Mouse (Mus musculus): ENCODE data around the gene Alg5. TPM values are rescaled to one million over a fixed set of nuclear protein-coding genes. Genes with fewer than 3 reads are reported as not detected.
"Not testable (repeated sequence)": the region's sequence is repeated elsewhere in the genome, so short reads cannot be mapped to it uniquely, and the experiment has no call there.

Alg5 gene
- polyA plus RNA-seq, 1 experiment from 2014 or later = 45.9 TPM

DNA sequence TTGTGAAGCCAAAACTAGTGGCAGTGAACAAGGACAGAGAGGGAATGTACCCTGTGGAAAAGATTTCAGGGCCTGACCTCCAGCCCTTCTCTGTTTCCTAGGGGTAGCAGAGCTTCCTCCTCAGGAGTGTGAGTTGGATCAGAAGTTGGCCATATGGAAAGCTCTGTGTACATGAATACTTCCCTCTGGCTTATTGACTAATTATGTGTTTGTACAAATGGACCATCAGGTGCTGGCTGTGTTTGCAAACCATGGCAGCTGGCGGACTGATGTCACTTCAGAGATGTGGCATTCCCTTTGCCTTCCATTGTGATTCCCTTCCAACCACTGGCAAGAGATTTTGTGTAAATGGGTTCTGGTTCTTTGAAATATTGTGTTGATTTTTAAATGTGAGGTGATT, 25.9 kb downstream of the Alg5 start:
- Histone ChIP-seq H3K27ac (replicated peaks; ENCODE audit: low read depth, low read length) (no peak overlapping the region), H3K36me3 (replicated peaks; ENCODE audit: control insufficient read depth, insufficient read depth, low read depth, low read length) (no peaks in the 10 kb centered on the region), H3K4me1 (ENCODE audit: control insufficient read depth, insufficient read depth, low read length) (no peaks in the 10 kb centered on the region), H3K9me3 (replicated peaks; ENCODE audit: control insufficient read depth, low read length) (no peaks in the 10 kb centered on the region), H3K4me2 (ENCODE audit: low read depth, low read length) (no peak overlapping the region), H3K9ac (replicated peaks; ENCODE audit: low read length) (no peak overlapping the region), H3K27me3 (ENCODE audit: control insufficient read depth, insufficient read depth, low read length) (no peaks in the 10 kb centered on the region), H3K4me3 (ENCODE audit: low read depth, low read length) (no peak overlapping the region)
- DNase-seq (ENCODE audit: low spot score) (no peak), ATAC-seq (replicated peaks; ENCODE audit: insufficient number of reproducible peaks, low FRiP score, low TSS enrichment, low read depth) (no peak)
- 81% methylated on average over 1 of the region's 1 CpGs for WGBS

- H3K36me3 ChIP-seq (replicated peaks; ENCODE audit: control insufficient read depth, insufficient read depth, low read depth, low read length) = no peaks in the 10 kb centered on the region
- H3K27me3 ChIP-seq (ENCODE audit: control insufficient read depth, insufficient read depth, low read length) = no peaks in the 10 kb centered on the region
- H3K4me2 ChIP-seq (ENCODE audit: low read depth, low read length) = peak overlapping the region; percentile 21
- DNase-seq (ENCODE audit: low spot score) (peak; percentile 23), ATAC-seq (replicated peaks; ENCODE audit: insufficient number of reproducible peaks, low FRiP score, low TSS enrichment, low read depth) (peak; percentile 42; the same call in 1 of the 2 replicates)
- no peak overlapping the region for H3K27ac ChIP-seq (replicated peaks; ENCODE audit: low read depth, low read length)
- peak overlapping the region; percentile 13; the same call in 1 of the 2 replicates for H3K9ac ChIP-seq (replicated peaks; ENCODE audit: low read length)
- 0 out of 2 replicates have a peak overlapping the region, but pooled peaks have one; percentile 12 for H3K4me3 ChIP-seq (ENCODE audit: low read depth, low read length)
- H3K9me3 ChIP-seq (replicated peaks; ENCODE audit: control insufficient read depth, low read length) = no peaks in the 10 kb centered on the region
- H3K4me1 ChIP-seq (ENCODE audit: control insufficient read depth, insufficient read depth, low read length) = no peaks in the 10 kb centered on the region
- WGBS = 65% methylated on average over 18 of the region's 18 CpGs
Measured at GRCm38 (mm10) chr3:54764418-54764817, 29.1 kb downstream of the Alg5 start.

GRCm38 (mm10) chr3:54765521-54765920, 30.2 kb downstream of the Alg5 start:
- not testable (repeated sequence) for DNase-seq (ENCODE audit: low spot score); H3K4me3 ChIP-seq (ENCODE audit: low read depth, low read length); H3K36me3 ChIP-seq (replicated peaks; ENCODE audit: control insufficient read depth, insufficient read depth, low read depth, low read length); H3K9me3 ChIP-seq (replicated peaks; ENCODE audit: control insufficient read depth, low read length); ATAC-seq (replicated peaks; ENCODE audit: insufficient number of reproducible peaks, low FRiP score, low TSS enrichment, low read depth); H3K4me2 ChIP-seq (ENCODE audit: low read depth, low read length); H3K27me3 ChIP-seq (ENCODE audit: control insufficient read depth, insufficient read depth, low read length); H3K4me1 ChIP-seq (ENCODE audit: control insufficient read depth, insufficient read depth, low read length); H3K27ac ChIP-seq (replicated peaks; ENCODE audit: low read depth, low read length); H3K9ac ChIP-seq (replicated peaks; ENCODE audit: low read length)
- 84% methylated on average over 6 of the region's 6 CpGs for WGBS

DNA sequence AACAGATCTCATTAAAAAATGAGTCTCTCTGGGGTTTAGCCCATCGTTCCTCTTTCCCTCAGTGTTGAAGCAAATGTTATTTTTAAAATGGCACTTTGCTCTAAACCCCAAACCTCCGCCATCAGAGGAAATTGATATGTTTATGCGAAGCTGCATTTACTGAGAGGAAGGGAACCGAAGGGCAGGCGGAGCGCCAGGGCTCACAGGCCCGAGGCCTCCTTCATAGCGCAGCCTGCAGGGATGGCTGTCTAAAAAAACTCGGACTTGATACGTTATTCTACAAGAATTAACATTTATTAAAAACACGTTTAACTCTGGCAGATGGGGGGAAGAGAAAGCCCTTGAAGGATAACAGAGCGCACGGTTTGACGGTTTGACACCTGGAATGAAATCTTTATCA, 30.7 kb downstream of the Alg5 start:
- Histone ChIP-seq H3K9me3 (replicated peaks; ENCODE audit: control insufficient read depth, low read length) (no peaks in the 10 kb centered on the region), H3K9ac (replicated peaks; ENCODE audit: low read length) (no peak overlapping the region), H3K4me2 (ENCODE audit: low read depth, low read length) (no peak overlapping the region), H3K27ac (replicated peaks; ENCODE audit: low read depth, low read length) (no peak overlapping the region), H3K36me3 (replicated peaks; ENCODE audit: control insufficient read depth, insufficient read depth, low read depth, low read length) (no peaks in the 10 kb centered on the region), H3K4me3 (ENCODE audit: low read depth, low read length) (no peak overlapping the region), H3K27me3 (ENCODE audit: control insufficient read depth, insufficient read depth, low read length) (no peaks in the 10 kb centered on the region), H3K4me1 (ENCODE audit: control insufficient read depth, insufficient read depth, low read length) (no peaks in the 10 kb centered on the region)
- ATAC-seq (replicated peaks; ENCODE audit: insufficient number of reproducible peaks, low FRiP score, low TSS enrichment, low read depth) = no peak
- WGBS = 67% methylated on average over 14 of the region's 14 CpGs
- peak; percentile 33 for DNase-seq (ENCODE audit: low spot score)

GRCm38 (mm10) chr3:54766811-54767210, 31.5 kb downstream of the Alg5 start:
- no peaks in the 10 kb centered on the region for H3K9me3 ChIP-seq (replicated peaks; ENCODE audit: control insufficient read depth, low read length)
- no peak overlapping the region for H3K4me2 ChIP-seq (ENCODE audit: low read depth, low read length)
- no peaks in the 10 kb centered on the region for H3K4me1 ChIP-seq (ENCODE audit: control insufficient read depth, insufficient read depth, low read length)
- H3K4me3 ChIP-seq (ENCODE audit: low read depth, low read length) = no peak overlapping the region
- H3K9ac ChIP-seq (replicated peaks; ENCODE audit: low read length) = no peak overlapping the region
- WGBS = 81% methylated on average over 5 of the region's 5 CpGs
- H3K27ac ChIP-seq (replicated peaks; ENCODE audit: low read depth, low read length) = no peak overlapping the region
- H3K27me3 ChIP-seq (ENCODE audit: control insufficient read depth, insufficient read depth, low read length) = no peaks in the 10 kb centered on the region
- no peak for ATAC-seq (replicated peaks; ENCODE audit: insufficient number of reproducible peaks, low FRiP score, low TSS enrichment, low read depth)
- DNase-seq (ENCODE audit: low spot score) = no peak
- H3K36me3 ChIP-seq (replicated peaks; ENCODE audit: control insufficient read depth, insufficient read depth, low read depth, low read length) = no peaks in the 10 kb centered on the region

DNA sequence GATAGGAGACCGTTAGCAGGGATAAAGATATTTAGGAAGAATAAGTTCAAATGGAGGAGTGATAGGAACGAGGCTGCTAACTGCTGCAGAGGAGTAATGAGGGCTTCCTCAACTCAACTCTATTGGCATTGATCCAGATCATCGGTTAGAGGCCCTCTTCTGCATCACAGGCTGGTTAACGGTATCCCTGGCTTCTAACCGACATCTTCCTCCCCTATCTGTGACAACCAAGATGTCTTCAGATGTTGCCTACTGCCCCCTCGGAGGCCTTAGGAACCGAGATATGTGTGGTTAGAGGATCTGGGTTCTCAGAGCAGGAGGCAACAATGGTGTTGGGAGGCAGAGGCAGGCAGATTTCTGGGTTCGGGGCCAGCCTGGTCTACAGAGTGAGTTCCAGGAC, 33.3 kb downstream of the Alg5 start:
- ATAC-seq (replicated peaks; ENCODE audit: insufficient number of reproducible peaks, low FRiP score, low TSS enrichment, low read depth) (no peak), DNase-seq (ENCODE audit: low spot score) (no peak)
- H3K4me2 ChIP-seq (ENCODE audit: low read depth, low read length) = no peak overlapping the region
- no peaks in the 10 kb centered on the region for H3K9me3 ChIP-seq (replicated peaks; ENCODE audit: control insufficient read depth, low read length)
- no peak overlapping the region for H3K9ac ChIP-seq (replicated peaks; ENCODE audit: low read length)
- no peak overlapping the region for H3K27ac ChIP-seq (replicated peaks; ENCODE audit: low read depth, low read length)
- 93% methylated on average over 8 of the region's 8 CpGs for WGBS
- H3K36me3 ChIP-seq (replicated peaks; ENCODE audit: control insufficient read depth, insufficient read depth, low read depth, low read length) = no peaks in the 10 kb centered on the region
- no peaks in the 10 kb centered on the region for H3K27me3 ChIP-seq (ENCODE audit: control insufficient read depth, insufficient read depth, low read length)
- H3K4me1 ChIP-seq (ENCODE audit: control insufficient read depth, insufficient read depth, low read length) = no peaks in the 10 kb centered on the region
- H3K4me3 ChIP-seq (ENCODE audit: low read depth, low read length) = no peak overlapping the region

DNA sequence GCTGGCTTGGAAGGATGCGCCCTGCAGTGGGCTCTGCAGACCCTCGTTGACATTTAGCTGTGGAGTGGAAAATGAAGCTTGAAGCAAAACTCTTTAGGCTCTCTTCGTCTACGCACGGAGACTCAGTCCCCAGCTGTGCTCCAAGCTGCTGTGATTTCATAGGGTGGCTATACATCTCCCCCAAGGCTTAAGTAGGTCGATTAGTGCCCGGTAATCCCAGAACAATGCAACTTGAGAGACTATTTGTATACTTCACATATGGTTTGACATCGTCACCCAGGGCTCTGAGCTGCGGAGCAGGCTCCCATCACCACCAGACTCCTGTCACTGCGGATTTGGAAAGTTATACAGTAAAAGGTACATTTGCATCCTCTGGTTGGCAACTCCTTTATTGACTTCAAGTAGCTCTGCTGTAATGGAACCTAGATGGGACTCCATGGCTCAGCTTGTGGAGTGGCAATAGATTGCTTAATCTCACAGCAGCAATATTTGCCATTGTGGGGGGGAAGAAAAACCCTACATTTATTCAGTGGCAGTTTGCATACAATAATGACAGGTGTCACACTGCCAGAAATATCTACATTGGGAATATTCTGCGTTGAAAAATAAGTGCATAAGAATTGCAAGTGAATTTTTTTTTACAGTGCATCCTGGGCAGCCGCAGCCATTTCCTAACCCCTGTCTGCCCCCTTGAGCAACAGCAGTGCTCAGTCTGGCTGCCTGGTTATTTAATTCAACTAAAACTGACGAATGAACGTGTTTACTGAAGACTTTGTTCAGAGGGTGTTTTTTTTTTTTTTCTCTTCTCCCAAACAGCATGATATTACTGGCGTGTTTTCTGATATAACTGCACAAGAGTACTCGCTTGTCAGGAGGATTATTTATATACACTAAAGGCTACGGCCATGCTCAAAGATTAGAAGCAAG, 34.3 kb downstream of the Alg5 start:
- Histone ChIP-seq H3K4me1 (ENCODE audit: control insufficient read depth, insufficient read depth, low read length) (no peaks in the 10 kb centered on the region), H3K4me2 (ENCODE audit: low read depth, low read length) (no peak overlapping the region), H3K27me3 (ENCODE audit: control insufficient read depth, insufficient read depth, low read length) (no peaks in the 10 kb centered on the region), H3K36me3 (replicated peaks; ENCODE audit: control insufficient read depth, insufficient read depth, low read depth, low read length) (no peaks in the 10 kb centered on the region), H3K4me3 (ENCODE audit: low read depth, low read length) (no peak overlapping the region), H3K9ac (replicated peaks; ENCODE audit: low read length) (no peak overlapping the region), H3K9me3 (replicated peaks; ENCODE audit: control insufficient read depth, low read length) (no peaks in the 10 kb centered on the region), H3K27ac (replicated peaks; ENCODE audit: low read depth, low read length) (no peak overlapping the region)
- WGBS = 77% methylated on average over 17 of the region's 17 CpGs
- ATAC-seq (replicated peaks; ENCODE audit: insufficient number of reproducible peaks, low FRiP score, low TSS enrichment, low read depth) (no peak), DNase-seq (ENCODE audit: low spot score) (no peak)

DNA sequence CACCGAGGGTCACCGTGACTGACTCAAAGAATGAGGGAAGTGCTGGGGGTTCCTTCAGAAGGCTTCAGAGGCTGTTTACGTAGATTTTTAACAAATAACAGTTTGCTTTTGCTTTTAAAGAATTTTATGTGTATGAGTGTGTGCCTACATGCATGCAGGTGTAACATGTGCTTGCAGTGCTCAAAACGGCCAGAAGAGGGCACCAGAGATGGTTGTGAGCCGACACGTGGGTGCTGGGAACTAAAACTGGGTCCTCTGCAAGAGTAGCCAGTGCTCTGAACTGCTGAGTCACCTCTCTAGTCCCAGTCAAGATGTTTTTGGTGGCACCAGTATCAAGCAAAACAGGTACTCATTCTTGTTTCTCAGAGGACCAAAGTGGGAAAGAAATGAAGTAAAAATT, 38.3 kb downstream of the Alg5 start:
- ATAC-seq (replicated peaks; ENCODE audit: insufficient number of reproducible peaks, low FRiP score, low TSS enrichment, low read depth) (no peak), DNase-seq (ENCODE audit: low spot score) (no peak)
- Histone ChIP-seq H3K4me3 (ENCODE audit: low read depth, low read length) (no peak overlapping the region), H3K4me2 (ENCODE audit: low read depth, low read length) (no peak overlapping the region), H3K27ac (replicated peaks; ENCODE audit: low read depth, low read length) (no peak overlapping the region), H3K9ac (replicated peaks; ENCODE audit: low read length) (no peak overlapping the region), H3K9me3 (replicated peaks; ENCODE audit: control insufficient read depth, low read length) (no peaks in the 10 kb centered on the region), H3K36me3 (replicated peaks; ENCODE audit: control insufficient read depth, insufficient read depth, low read depth, low read length) (no peaks in the 10 kb centered on the region), H3K4me1 (ENCODE audit: control insufficient read depth, insufficient read depth, low read length) (no peaks in the 10 kb centered on the region), H3K27me3 (ENCODE audit: control insufficient read depth, insufficient read depth, low read length) (no peaks in the 10 kb centered on the region)
- WGBS = 87% methylated on average over 6 of the region's 6 CpGs

Measured in embryonic facial prominence, embryonic 11.5 days (tissue).